ENCODE assay signal across 14 mouse cellular contexts in the genomic region with DNA sequence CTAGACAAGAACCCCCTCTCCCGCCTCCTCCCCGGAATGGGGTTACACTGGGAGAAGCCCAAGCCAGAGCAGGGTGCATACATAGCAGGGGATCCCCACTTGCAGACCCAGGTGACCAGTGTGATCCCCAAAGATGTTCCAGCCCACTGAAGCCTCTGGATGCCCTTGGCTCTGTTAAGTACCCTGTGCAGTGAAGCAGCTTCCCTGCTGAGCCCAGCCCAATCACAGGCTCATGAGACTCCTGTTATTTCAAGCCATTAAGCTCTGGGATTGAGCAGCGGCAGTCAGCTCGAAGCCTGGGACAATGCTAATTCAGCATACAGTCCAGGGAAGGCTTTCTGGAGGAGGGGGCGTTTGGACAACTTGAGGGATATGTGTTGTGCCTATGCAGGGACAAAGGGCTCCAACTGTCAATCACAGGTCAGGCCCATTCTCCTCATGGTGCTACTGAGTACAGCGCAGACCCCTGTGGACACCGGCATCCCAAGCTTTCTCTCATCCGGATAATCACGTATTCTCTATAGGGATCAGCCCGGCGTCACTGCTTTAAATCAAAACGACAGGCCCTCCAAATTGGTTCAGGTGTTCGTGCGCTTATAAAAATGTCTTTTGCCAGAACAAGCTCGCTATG. TPM values are rescaled to one million over a fixed set of nuclear protein-coding genes. Genes with fewer than 3 reads are reported as not detected.
DNase-seq lines count a peak whose midpoint lies in the region; ATAC-seq and TF ChIP-seq lines count a peak whose summit lies in the region.
"Had no signal": no experiment of that assay in that cellular context is flagged by ENCODE, and none has a peak within 500 bp of the region (broad histone marks: within the 10 kb centered on the region; RNA-seq: fewer than 3 reads in every experiment).

No protein-coding gene starts in this region.

- TF ChIP-seq CTCF in gastrocnemius, adult 2 months (IDR thresholded peaks at IDR 0.05), result no peak

- DNase-seq in forebrain, embryonic 11.5 days (ENCODE audit: low spot score), result peak; percentile 60
- peak; percentile 53 for DNase-seq in forebrain, embryonic 14.5 days (ENCODE audit: low spot score)
- DNase-seq in gastrocnemius, adult 2 months, result no peak
- DNase-seq in natural killer cell, adult 2 months (ENCODE audit: low spot score in 2 of 2), result no peak
- DNase-seq: heart, adult 2 months; heart, postnatal 14 days; kidney, adult 11 months; spleen, adult 18-20 months; thymus, postnatal 4 days had no signal

- H3K9me3 ChIP-seq in forebrain, embryonic 11.5 days (ENCODE audit: control insufficient read depth, low read length), result no peaks in the 10 kb centered on the region
- no peaks in the 10 kb centered on the region for H3K9me3 ChIP-seq in forebrain, embryonic 14.5 days (replicated peaks; ENCODE audit: control insufficient read depth, low read length)
- H3K9me3 ChIP-seq in hindbrain, embryonic 16.5 days (ENCODE audit: control insufficient read depth, low read length), result no peaks in the 10 kb centered on the region
- no peaks in the 10 kb centered on the region for H3K9me3 ChIP-seq in neural tube, embryonic 12.5 days
- H3K9me3 ChIP-seq: liver, embryonic 15.5 days had no signal

- ATAC-seq in forebrain, embryonic 11.5 days (replicated peaks; ENCODE audit: low FRiP score), result peak; percentile 60
- ATAC-seq in forebrain, embryonic 14.5 days, result peak; percentile 42; the same call in 1 of the 2 replicates
- ATAC-seq in hindbrain, embryonic 16.5 days, result peak; percentile 44; the same call in 1 of the 2 replicates
- peak; percentile 63; the same call in 1 of the 2 replicates for ATAC-seq in neural tube, embryonic 12.5 days (ENCODE audit: low FRiP score, low read depth)
- no peak for ATAC-seq in inflammation-experienced regulatory T-cells, adult 6 months
- ATAC-seq: activated CD4-positive, CD25-positive, alpha-beta regulatory T cell, adult 4 months had no signal

- intact Hi-C loops in gastrocnemius, adult 2 months (cut with DNase I), result no loop called here

- no peak overlapping the region for H3K4me2 ChIP-seq in forebrain, embryonic 11.5 days (ENCODE audit: low read depth, low read length, severe bottlenecking)
- no peak overlapping the region for H3K4me2 ChIP-seq in forebrain, embryonic 14.5 days (ENCODE audit: low read length)
- no peak overlapping the region; the same call in 1 of the 2 replicates for H3K4me2 ChIP-seq in hindbrain, embryonic 16.5 days (ENCODE audit: low read length)
- peak overlapping the region; percentile 12; the same call in 1 of the 2 replicates for H3K4me2 ChIP-seq in neural tube, embryonic 12.5 days (replicated peaks)
- H3K4me2 ChIP-seq: liver, embryonic 15.5 days had no signal

- no peaks in the 10 kb centered on the region for H3K36me3 ChIP-seq in forebrain, embryonic 11.5 days (ENCODE audit: control insufficient read depth, insufficient read depth, low read length)
- H3K36me3 ChIP-seq in forebrain, embryonic 14.5 days (ENCODE audit: control insufficient read depth, insufficient read depth, low read length), result 0 out of 2 replicates have a peak, but pooled peaks cover 2% of the 10 kb centered on the region
- no peaks in the 10 kb centered on the region for H3K36me3 ChIP-seq in hindbrain, embryonic 16.5 days (ENCODE audit: control insufficient read depth, insufficient read depth, low read length)
- no peaks in the 10 kb centered on the region for H3K36me3 ChIP-seq in neural tube, embryonic 12.5 days
- H3K36me3 ChIP-seq: liver, embryonic 15.5 days had no signal

- no peak overlapping the region for H3K4me3 ChIP-seq in forebrain, embryonic 11.5 days (ENCODE audit: low read depth, low read length)
- H3K4me3 ChIP-seq in forebrain, embryonic 14.5 days (ENCODE audit: low read depth, low read length), result no peak overlapping the region
- H3K4me3 ChIP-seq in hindbrain, embryonic 16.5 days (ENCODE audit: low read length), result no peak overlapping the region
- H3K4me3 ChIP-seq in neural tube, embryonic 12.5 days, result no peak overlapping the region
- H3K4me3 ChIP-seq in gastrocnemius, adult 2 months, result no peak overlapping the region
- H3K4me3 ChIP-seq: heart, adult 2 months; liver, embryonic 15.5 days had no signal

- H3K27ac ChIP-seq in forebrain, embryonic 11.5 days (ENCODE audit: low read depth, low read length), result no peak overlapping the region
- peak overlapping the region; percentile 53; the same call in 1 of the 2 replicates for H3K27ac ChIP-seq in forebrain, embryonic 14.5 days (ENCODE audit: low read depth, low read length)
- H3K27ac ChIP-seq in hindbrain, embryonic 16.5 days (ENCODE audit: low read depth, low read length), result no peak overlapping the region
- peak overlapping the region; percentile 50; the same call in 1 of the 2 replicates for H3K27ac ChIP-seq in neural tube, embryonic 12.5 days
- H3K27ac ChIP-seq in gastrocnemius, adult 2 months, result no peak overlapping the region
- H3K27ac ChIP-seq: heart, adult 2 months; liver, embryonic 15.5 days had no signal

- no peak overlapping the region for H3K9ac ChIP-seq in forebrain, embryonic 11.5 days (ENCODE audit: low read length)
- H3K9ac ChIP-seq in forebrain, embryonic 14.5 days (ENCODE audit: low read length), result peak overlapping the region; percentile 18; the same call in 1 of the 2 replicates
- H3K9ac ChIP-seq in hindbrain, embryonic 16.5 days (ENCODE audit: low read depth, low read length), result no peak overlapping the region
- no peak overlapping the region for H3K9ac ChIP-seq in neural tube, embryonic 12.5 days
- H3K9ac ChIP-seq: liver, embryonic 15.5 days had no signal

- no peaks in the 10 kb centered on the region for H3K27me3 ChIP-seq in forebrain, embryonic 11.5 days (ENCODE audit: control insufficient read depth, insufficient read depth, low read length)
- no peaks in the 10 kb centered on the region for H3K27me3 ChIP-seq in forebrain, embryonic 14.5 days (replicated peaks; ENCODE audit: control insufficient read depth, insufficient read depth, low read length)
- no peaks in the 10 kb centered on the region for H3K27me3 ChIP-seq in hindbrain, embryonic 16.5 days (replicated peaks; ENCODE audit: control insufficient read depth, insufficient read depth, low read length)
- H3K27me3 ChIP-seq in neural tube, embryonic 12.5 days (replicated peaks), result no peaks in the 10 kb centered on the region; the same call in 1 of the 2 replicates
- H3K27me3 ChIP-seq: liver, embryonic 15.5 days had no signal

- 23% methylated on average over 15 of the region's 15 CpGs for WGBS in forebrain, embryonic 11.5 days
- WGBS in forebrain, embryonic 14.5 days, result 16% methylated on average over 15 of the region's 15 CpGs
- WGBS in hindbrain, embryonic 16.5 days, result 25% methylated on average over 15 of the region's 15 CpGs
- WGBS in neural tube, embryonic 12.5 days, result 32% methylated on average over 15 of the region's 15 CpGs

- peaks cover 14% of the 10 kb centered on the region; the same call in 1 of the 2 replicates for H3K4me1 ChIP-seq in forebrain, embryonic 11.5 days (replicated peaks; ENCODE audit: control insufficient read depth, insufficient read depth, low read length)
- H3K4me1 ChIP-seq in forebrain, embryonic 14.5 days (ENCODE audit: control insufficient read depth, insufficient read depth, low read length), result peaks cover 21% of the 10 kb centered on the region
- peaks cover 24% of the 10 kb centered on the region for H3K4me1 ChIP-seq in hindbrain, embryonic 16.5 days (ENCODE audit: control insufficient read depth, insufficient read depth, low read depth, low read length)
- H3K4me1 ChIP-seq in neural tube, embryonic 12.5 days, result peaks cover 30% of the 10 kb centered on the region
- H3K4me1 ChIP-seq: liver, embryonic 15.5 days had no signal

RNA-seq across cellular contexts. Expression of a gene that starts 16.0 kb away (rescaled TPM):
- 4.8 and 5.8 TPM in 2 replicates for polyA plus RNA-seq in forebrain, embryonic 11.5 days (2014; fragmentation: Nextera tagmentation; extraction: Ambion mirVana)
- polyA plus RNA-seq in forebrain, embryonic 14.5 days (2014; fragmentation: Nextera tagmentation; extraction: Ambion mirVana), result 22.1 and 27.9 TPM in 2 replicates
- 42.8 and 52.7 TPM in 2 replicates for polyA plus RNA-seq in hindbrain, embryonic 16.5 days (2015; fragmentation: Nextera tagmentation; extraction: Ambion mirVana)
- 12.0 and 13.0 TPM in 2 replicates for polyA plus RNA-seq in neural tube, embryonic 12.5 days (2016; fragmentation: Nextera tagmentation; extraction: Ambion mirVana)
- polyA plus RNA-seq in inflammation-experienced regulatory T-cells, adult 6 months (2017; shearing (Covaris generic)), result under 1 TPM in 1 of 3 experiments, not detected in 2; 0.08 TPM
- not detected for total RNA-seq in gastrocnemius, adult 2 months (2021)
- polyA plus RNA-seq: activated CD4-positive, CD25-positive, alpha-beta regulatory T cell, adult 4 months had no signal

Comparison
In these comparisons a context has a peak if more than half of its experiments do, and no peak if none do; other contexts are left out.
1. H3K27ac ChIP-seq: peak in forebrain, embryonic 14.5 days (single experiment) and neural tube, embryonic 12.5 days (single experiment); none in forebrain, embryonic 11.5 days (single experiment), hindbrain, embryonic 16.5 days (single experiment) and gastrocnemius, adult 2 months (single experiment).
2. DNase-seq: peak in forebrain, embryonic 11.5 days (single experiment) and forebrain, embryonic 14.5 days (single experiment); none in gastrocnemius, adult 2 months (single experiment) and natural killer cell, adult 2 months (0 of 2).